Mouse (Mus musculus) lung, postnatal 4 days (tissue): ENCODE results near the gene Srrd.
"Not testable (repeated sequence)": the region's sequence is repeated elsewhere in the genome, so short reads cannot be mapped to it uniquely, and the experiment has no call there.

Experiments
- DNase-seq, 2 experiments: peaks; one replicate each; pipeline ENCODE4 v3.0.0; 2021

Srrd gene

DNA sequence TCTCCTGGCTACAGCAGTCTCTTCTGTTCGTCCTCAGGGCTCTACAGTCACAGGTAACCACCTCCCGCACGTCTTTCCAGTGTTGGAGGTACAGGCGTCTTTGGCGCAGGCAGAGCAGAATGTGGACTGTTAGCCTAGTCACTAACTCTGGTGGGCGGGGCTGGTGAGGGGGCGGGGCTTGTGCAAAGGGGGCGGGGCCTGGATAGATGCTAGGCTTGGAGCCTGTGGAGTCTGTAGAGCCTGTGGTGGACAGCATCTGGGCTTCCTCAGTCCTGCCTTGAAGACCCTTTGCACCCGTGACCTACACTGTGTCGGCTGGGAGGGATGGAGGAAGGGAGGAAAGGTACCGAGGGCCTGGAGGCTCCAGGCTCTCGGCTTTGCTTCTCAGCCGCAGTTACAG lies 13.1 kb upstream of the Srrd start, which contains the start of gene Gm6583:
Gene Gm6583 (minus strand): TSS at position 124 of the 400 bp plus-strand sequence.
- no peak for DNase-seq

DNA sequence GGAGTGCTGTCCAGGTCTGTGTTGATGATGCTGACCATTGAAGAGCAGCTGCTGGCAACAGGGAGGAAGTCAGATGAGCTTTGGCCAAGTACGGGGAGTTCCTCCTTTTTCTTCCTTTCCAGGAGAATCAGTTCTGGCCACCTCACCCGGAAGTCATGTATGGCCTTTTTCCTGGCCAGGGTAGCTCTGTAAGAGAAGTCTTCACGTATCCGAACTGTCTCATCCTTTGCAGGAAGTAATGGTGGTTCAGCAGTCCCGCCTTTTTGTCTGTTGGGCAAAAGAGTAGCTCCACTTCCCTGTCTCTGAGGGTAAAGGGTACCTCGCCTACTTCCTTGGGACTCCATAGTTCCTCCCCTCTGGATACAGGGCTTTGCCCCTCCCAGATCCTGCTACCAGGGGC lies 12.7 kb upstream of the Srrd start:
- DNase-seq: peak in 1 of 2 experiments; percentile 22

DNA sequence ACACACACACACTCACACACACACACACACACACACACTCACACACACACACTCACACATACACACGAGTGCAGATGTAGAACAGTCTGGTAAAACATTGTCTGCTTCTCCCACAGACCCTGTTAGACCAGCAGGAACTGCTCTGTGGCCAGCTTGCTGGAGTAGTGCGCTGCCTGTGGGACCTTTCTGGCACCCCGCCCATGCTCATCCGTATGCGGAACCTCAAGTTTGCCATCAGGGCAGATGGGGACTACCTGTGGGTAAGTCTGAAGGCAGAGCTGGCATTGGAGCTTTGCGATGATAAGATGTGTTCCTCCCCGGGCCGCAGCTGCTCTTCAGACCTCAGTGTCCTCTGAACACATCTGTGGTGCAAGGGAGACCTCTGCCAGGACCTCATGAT lies 6.3 kb upstream of the Srrd start:
- no peak for DNase-seq

DNA sequence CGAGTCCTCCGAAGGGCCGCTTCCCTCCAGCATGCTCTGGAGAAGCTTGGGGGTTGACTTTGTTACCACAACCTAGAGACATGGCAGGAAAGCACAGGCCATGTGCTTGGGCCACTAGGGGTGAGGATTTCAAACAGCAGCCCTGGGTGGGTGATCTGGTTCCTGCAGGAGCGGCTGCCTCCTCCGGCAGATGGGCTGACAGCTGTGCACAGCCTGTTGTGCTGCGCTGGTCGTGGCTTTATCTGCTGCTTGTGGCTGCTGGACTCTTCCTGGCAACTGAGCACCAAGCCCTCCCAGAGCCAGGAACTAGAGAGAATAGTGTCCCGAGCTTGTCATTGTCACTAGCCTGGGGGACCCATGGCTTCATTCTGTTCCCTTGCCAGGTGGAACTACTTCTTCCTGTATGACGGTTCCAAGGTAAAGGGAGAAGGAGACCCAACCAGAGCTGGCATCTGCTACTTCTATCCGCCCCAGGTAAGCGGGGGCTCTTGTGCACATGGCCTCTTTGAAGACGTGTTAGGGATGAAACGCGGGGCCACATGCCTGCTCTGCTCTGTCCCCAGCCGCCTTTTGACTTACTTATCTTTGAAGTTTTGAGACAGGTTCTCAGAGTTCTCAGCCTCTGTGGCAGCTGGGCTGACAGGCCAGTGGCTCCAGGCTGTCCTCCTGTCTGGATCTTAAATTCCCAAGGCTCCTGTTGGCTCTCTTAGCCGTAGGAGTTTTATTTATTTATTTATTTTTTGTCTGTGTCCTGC lies 3.5 kb upstream of the Srrd start:
- DNase-seq: peak in 1 of 2 experiments; percentile 59

DNA sequence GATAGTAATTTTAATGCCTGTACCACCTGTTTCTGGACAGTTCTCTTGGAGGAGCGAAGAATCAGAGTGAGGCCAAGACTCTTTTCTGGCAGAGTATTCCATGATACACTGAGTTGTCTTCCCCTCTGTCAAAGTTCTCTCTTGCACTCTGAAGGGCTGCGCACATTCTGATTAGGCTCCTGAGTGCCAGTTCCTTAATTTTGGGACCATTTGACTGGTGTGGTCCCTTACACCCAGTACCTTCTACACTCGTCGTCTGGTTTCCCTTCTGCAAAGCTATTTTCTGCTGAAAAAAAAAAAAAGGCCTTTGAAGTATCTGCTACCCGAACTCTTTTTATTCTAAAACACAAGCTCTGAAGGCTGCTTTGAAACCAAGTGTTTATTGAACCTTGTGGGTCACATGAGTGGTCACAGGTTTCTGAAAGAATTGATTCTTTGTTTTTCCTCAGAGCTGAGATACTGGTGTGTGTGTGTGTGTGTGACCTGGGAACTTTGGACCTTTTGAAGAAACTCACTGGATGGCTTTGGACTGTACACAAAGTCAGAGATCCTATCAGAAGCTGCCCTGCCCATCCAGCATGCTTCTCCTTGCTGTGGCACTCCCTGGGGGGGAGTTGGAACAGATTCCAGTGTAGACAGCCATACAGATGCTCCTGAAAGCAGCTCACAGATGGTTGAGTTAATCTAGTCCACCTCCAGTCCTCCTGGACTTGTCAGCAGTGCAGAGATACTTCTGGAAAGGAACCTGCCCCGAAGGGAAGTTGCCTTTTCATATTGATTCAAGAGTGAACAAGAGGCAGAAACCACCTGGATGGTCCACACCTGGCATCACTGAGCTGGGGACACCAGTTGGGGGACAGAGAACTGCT lies 1.5 kb upstream of the Srrd start:
- DNase-seq: no peak

DNA sequence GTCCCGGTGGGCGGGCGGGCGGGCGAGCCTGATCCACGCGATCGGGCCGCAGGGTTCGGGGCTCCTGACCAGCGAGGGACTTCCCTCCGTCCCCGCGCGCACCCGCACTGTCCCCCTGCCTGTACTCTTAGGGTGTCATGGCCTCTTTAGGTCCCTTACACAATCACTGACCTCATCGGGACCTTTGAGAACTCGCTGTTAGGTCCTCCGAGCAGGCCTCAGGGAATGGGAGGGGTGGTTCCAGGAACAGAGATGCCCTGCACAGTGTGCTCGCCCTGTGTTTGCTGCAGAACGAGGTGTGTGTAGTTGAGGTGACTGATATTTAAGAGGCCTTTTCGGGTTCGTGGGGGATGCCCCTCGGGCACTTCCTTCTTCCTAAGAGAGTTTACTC lies 360 bp upstream of the Srrd start:
- no peak for DNase-seq

DNA sequence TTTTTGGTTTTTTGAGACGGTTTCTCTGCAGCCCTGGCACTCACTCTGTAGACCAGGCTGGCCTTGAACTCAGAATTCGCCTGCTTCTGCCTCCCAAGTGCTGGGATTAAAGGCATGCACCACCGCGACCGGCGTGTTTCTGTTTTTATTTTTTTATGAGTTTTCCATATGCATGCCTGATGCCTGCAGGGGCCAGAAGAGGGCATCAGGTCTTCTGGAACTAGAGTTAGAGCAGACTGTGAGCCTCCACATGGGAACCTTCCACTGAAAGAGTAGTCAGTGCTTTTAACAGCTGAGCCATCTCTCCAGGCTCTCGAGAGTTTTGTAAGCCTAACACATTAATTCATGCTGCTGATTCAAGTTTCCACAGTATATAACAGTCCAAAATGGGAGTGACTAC lies 3.6 kb downstream of the Srrd start:
- no peak for DNase-seq

DNA sequence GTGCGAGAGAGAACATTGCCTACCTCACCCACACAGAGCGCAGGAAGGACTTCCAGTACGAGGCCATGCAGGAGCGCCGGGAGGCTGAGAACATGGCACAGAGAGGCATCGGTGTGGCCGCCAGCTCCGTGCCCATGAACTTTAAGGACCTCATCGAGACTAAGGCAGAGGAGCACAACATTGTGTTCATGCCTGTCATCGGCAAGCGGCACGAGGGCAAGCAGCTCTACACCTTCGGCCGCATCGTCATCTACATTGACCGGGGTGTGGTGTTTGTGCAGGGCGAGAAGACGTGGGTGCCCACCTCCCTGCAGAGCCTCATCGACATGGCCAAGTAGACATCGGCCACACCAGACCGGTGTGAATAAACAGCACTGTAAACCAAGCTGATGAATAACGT lies 5.8 kb downstream of the Srrd start:
- no peak for DNase-seq

DNA sequence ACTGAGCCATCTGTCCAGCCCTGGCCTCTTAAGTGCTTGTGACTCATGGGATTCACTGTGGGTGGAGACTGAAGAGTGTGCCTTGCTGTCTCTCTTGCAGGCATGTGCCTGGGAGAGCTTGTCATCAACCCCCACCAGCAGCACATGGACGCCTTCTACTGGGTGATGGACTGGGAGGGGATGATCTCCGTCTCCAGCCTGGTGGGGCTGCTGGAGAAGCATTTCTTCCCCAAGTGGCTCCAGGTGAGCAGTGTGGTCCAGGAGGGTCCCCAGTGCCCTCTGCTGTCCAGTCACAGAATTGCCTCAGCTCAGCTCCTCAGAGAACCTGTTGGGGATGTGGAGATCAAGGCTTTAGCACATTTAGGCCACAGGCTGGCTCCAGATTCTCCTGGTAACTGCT lies 7.4 kb downstream of the Srrd start:
- peak; percentile 49 to 62 for DNase-seq

DNA sequence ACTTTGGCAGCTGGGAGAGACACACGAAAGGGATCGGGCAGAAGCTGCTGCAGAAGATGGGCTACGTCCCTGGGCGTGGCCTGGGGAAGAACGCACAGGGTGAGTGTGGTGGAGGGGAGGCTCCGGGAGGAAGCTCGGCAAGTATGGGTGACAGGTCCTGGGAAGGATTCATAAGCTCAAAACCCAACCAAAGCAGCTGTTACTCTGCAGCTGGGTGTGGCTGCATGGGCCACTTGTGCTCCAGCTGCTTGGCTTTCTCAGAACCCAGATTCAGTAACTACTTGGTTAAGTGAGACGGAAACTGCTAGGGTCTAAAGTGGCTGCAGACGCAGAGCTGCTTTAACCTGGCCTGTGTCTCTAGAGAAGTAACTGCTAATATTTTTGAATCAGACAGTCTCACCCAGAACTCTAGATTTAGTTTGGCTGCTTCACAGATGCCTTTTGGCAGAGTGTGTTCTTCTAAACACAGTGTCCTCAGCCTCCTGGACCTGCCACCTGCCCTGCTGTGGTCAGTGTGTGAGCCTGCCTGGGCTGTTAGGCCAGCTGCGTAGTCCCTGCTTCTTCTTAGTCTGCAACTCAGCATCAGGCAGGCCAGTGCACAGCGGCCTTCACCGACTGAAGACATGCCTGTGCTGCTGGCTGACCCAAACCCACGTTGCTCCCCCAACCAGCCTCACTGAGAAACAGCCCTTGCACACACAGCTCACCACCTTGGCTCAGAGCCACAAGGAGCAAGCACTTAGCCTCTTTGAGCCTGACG lies 12.9 kb downstream of the Srrd start:
- DNase-seq: no peak

DNA sequence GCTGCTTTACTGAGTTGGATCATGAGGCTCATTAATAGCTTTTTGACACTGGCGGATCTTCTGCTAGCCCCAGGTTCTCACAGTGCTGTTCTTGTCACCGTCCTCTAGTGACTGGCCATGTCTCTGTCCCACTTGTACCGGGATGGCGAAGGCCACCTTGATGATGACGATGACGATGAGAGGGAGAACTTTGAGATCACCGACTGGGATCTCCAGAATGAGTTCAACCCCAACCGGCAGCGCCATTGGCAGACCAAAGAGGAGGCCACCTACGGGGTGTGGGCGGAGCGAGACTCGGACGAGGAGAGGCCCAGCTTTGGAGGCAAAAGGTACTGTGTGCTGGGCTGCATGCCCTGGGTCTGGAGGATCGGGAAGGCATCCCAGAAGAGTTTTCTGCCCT lies 15.0 kb downstream of the Srrd start:
- DNase-seq: no peak

DNA sequence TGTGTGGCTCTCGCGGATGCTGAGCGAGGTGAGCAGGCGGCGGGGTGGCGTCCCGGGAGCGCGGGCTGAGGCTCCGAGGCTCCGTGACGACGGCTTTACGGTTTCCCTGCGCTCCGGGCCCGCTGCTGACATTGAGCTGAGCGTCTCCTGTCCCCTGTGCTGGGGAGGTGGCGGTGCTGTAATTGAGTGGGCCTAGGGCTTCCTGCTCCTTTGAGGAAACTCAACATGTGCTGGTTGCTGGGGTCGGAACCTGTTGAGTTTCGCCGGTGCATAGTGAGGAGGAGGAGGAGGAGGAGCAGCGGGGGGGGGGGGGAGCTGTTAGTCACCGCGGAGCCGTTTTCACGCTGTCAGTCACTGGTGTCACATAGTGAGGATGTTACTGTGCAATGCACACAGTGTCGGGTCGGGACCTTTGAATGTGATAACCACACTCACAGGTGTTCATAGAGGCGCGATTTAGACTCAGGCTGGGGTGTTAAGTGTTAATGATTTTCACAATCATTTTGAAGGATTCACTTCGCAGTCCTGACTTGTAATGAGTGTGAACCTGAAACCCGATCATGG lies 16.3 kb downstream of the Srrd start:
- no peak for DNase-seq

DNA sequence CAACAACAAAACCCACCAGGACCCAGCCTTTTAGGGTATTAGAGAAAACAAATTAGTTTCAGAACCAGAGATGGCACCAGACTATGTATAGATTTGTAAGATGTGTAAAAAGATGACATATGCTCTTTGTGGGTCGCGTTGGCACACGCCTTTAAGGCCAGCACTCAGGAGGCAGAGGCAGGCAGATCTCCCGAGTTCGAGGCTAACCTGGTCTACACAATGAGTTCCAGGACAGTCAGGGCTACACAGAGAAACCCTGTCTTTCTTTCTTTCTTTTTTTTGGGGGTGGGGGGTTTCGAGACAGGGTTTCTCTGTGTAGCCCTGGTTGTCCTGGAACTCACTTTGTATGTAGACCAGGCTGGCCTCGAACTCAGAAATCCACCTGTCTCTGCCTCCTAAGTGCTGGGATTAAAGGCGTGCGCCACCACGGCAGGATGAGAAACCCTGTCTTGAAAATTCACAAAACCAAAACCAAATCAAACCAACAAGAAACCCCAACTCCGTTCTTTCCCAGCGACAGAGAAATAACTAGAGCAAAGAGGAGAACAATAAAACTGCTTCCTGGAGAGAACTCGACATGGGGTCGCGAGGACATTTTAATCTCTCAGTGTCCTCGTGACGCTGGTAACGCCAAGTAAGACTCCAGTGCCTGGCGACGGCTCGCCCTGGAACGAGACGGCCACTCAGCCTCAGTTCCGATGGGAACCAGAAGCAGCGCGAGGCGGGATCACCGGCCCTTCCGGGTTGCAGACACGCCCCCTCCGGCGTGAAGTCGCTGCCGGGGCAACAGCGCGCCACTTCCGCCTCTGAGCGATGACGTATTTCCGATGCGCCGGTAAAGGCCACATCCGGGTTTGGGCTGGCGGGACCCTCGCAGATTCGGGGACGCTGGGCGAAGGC lies 17.0 kb downstream of the Srrd start, which contains the start of gene Tfip11:
Gene Tfip11 (plus strand): TSS at position 813 of the 900 bp plus-strand sequence.
- DNase-seq: peak; percentile 97

DNA sequence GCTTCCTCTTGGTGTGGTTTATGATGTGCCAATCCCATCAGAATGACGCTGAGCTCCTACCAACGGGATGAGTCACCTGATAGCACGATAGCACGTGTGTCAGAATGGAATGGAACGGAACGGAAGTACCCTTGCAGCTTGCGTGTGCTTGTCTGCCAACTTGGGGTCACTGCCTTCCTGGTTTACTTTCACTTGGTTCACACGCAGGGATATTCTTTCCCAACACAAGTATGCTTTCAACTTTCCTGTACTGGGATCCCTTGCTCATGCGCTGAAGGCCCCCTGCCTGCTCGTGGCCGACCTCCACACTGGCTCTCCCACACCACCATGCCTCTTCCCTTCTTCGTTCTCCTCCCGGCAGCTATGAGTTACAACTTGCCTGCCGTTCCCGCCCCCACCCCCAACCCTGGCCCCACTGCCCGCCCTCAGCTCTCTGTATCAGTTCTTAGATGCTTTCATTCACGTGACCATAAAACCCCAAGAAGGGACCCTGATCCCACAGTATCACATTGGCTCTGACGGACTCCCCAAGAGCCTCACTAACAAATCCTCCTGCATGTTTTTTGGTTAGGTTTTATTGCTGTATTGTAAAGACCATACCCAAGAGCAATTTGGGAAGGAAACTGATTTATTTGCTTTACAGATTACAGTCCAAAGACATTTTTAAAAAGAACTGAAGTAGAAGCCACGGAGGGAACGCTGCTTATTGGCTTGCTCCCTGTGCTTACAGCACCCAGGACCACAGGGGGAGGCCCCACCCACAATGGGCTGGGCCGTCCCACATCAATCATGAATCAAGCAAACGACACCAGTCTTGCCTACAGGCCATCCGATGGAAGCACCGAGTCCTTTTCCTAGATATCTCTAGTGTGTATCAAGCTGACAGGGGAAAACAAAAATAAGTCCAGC lies 17.9 kb downstream of the Srrd start:
- peak; percentile 64 to 73 for DNase-seq

DNA sequence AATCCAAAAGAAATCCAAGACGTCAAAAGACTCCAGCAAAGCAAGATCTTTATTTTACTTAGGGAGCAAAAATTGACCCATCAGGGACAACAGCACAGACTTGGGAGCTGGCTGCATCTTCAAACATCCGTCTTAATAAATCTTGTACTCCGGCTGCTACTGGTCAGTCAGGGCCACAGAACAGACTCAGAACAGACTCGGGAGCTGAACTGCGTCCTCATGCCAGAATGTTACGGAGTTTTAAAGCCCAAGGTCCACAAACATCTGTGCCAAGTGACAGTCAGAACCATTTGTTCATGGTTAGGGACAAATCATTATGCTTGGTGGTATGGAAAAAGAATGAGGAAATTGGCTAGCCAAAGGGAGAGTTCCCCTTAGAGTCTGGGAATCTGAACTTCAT lies 19.6 kb downstream of the Srrd start:
- no peak for DNase-seq

DNA sequence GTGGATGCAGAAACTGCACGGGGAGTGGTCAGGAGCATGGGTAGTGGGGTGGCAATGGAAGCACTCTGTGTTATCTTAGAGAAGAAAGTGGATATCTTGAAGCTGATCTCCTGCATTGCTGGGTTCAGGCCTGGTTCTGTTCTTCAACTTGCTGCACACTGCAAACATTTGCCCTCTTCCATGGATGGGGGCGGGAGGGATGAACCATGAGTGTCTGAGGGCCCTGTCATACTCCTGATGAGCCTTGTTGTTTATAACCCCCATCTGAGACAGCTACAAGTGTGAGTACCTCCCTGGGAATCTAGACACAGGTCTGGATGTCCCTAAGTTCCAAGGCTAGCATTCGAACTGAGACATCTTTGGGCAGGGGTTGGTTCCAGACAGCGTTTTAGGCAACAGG lies 21.5 kb downstream of the Srrd start:
- DNase-seq: no peak

DNA sequence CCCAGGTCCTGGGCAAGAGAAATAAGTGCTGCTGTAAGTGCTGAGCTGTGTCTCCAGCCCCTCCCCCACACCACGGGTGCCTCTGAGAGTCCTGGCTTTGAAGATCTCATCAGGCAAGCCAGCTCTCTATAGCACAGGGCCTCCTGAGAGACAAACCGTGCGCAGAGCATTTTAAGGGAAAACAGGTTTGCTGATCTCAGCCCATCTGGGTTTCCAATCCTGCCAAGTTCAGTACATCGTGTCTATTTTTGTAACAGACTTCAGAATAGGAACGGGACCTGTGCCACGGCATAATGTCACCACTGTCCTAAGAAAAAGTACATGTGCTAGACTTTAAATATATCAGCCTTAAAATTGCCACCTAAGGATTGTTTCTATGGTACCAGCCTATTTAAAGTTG lies 21.9 kb downstream of the Srrd start:
- DNase-seq: no peak

DNA sequence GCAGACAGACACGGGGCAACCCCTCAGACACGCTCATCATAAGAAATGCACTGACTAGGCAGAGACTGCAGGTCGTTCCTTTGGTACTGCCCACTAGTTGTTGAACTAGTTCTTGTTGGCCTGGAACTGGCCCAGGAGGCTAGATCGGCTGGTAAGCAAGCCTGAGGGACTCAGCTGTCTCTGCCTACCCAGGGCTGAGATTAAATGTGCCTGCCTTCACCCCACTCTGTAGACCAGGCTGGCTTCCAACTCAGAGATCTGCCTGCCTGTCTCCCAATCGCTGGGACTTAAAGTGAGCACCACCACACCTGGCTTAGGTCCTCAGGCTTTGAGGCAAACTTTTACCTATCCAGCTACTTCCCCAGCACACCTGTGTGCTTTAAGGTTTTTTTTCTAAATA lies 22.5 kb downstream of the Srrd start:
- DNase-seq: no peak

DNA sequence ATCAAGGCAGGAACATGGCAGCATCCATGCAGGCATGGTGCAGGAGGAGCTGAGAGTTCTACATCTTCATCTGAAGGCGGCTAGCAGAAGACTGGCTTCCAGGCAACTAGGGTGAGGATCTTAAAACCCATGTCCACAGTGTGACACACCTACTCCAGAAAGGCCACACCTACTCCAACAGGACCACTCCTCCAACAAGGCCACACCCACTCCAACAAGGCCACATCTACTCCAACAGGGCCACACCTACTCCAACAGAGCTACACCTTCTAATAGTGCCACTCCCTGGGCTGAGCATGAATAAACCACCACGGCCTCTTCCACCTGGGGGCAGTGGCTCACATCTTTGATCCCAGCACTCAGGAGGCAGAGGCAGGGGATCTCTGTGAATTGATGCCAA lies 23.5 kb downstream of the Srrd start:
- DNase-seq: not testable (repeated sequence)

DNA sequence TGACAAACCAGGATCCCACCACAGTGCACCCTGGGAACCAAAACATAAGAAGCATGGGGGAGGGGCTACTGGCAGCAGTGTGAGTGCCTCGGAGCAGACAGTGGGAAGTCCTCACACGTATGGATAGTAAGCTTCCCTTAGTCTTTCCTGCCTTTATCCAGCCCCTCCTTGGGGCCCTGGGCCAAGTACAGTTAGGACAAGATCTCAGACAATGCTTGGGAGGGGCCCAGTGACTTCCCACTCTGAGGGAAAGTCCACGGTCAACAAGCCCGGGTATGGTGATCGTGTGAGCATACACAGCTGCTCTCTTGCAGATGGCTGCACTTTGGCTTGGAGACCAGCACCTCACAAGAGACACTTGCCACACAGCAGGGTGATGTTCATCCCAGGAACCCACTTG lies 25.5 kb downstream of the Srrd start:
- peak; percentile 67 to 83 for DNase-seq

DNA sequence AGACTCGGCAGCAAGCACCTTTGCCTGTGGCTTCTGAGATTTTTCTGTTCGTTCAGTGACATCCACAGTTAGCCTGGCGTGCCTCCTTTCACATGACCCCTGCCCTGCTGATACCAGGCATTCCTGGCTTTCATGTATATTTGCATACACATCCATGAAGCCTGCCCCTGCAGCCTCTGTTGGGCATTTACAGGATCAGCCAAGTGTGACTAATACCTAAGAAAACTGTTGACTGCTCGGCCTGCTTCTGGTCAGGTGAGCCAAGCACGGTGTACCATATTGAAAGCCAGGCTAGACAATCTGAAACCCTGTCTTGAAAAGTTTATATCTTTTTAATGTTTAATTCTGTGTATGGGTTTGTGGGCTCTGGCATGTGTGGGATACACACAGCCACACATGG lies 26.4 kb downstream of the Srrd start:
- DNase-seq: no peak
